Mouse (Mus musculus): ENCODE results near the gene Cotl1. TPM values are rescaled to one million over a fixed set of nuclear protein-coding genes. Genes with fewer than 3 reads are reported as not detected.

The Cotl1 gene
- total and polyA plus RNA-seq, 2 experiments, result 12.4 to 40.3 TPM

DNA sequence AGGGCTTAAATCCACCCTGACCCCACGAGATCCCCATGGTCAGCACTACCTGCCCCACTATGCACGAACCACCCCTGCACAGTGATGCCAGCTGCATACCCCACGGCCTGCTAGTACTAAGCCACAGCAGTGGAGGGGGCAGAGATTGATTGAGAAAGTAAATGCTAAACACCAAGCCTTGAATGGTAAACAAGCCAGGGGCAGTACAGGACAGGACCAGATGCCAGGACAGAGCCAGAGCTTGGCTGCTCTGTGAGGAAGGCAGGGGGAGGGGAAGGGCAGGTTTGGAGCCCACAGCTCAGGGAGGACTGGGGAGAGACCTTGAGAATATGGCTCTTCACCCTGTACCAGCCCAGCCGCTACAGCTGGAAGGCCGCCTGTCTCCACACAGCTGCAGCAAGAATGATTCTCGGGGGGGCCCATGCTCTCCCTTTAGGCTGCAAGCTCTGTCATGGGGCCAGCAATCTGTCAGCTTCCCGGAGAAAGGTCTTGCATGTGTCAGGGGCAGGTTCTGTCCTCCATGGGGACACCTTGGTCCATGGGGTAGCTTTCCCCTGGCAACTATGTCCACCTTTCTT, 63.6 kb downstream of the Cotl1 start:
- Histone ChIP-seq H3K79me2 (ENCODE audit: control insufficient read depth, insufficient read depth, low read length) (0 out of 2 replicates have a peak, but pooled peaks cover 7% of the 10 kb centered on the region), H3K36me3 (ENCODE audit: control insufficient read depth, insufficient read depth, low read length) (no peaks in the 10 kb centered on the region), H3K27me3 (ENCODE audit: control insufficient read depth, insufficient read depth, low read length) (no peaks in the 10 kb centered on the region), H3K27ac (replicated peaks; ENCODE audit: insufficient read depth, low read depth, low read length) (no peak overlapping the region), H3K4me3 (ENCODE audit: insufficient read depth, low read depth, low read length) (no peak overlapping the region), H3K4me1 (ENCODE audit: control insufficient read depth, insufficient read depth, low read length) (peaks cover 8% of the 10 kb centered on the region; the same call in 1 of the 2 replicates), H3K9ac (ENCODE audit: low read depth, low read length) (no peak overlapping the region)
- TF ChIP-seq CTCF (IDR thresholded peaks at IDR 0.05; ENCODE audit: low read depth, low read length), result no peak
- TF ChIP-seq POLR2A (IDR thresholded peaks at IDR 0.05; ENCODE audit: extremely low read depth, insufficient read depth, low read length), result no peak
- DNase-seq (ENCODE audit: extremely low read depth, low read depth, low spot score), result no peak
- 69% methylated on average over 7 of the region's 7 CpGs for WGBS

GRCm38 (mm10) chr8:119765761-119766444, 74.4 kb downstream of the Cotl1 start:
- Histone ChIP-seq H3K27ac (replicated peaks; ENCODE audit: insufficient read depth, low read depth, low read length) (no peak overlapping the region), H3K27me3 (ENCODE audit: control insufficient read depth, insufficient read depth, low read length) (no peaks in the 10 kb centered on the region), H3K4me1 (ENCODE audit: control insufficient read depth, insufficient read depth, low read length) (no peaks in the 10 kb centered on the region), H3K4me3 (ENCODE audit: insufficient read depth, low read depth, low read length) (no peak overlapping the region), H3K79me2 (ENCODE audit: control insufficient read depth, insufficient read depth, low read length) (no peaks in the 10 kb centered on the region), H3K9ac (ENCODE audit: low read depth, low read length) (no peak overlapping the region), H3K36me3 (ENCODE audit: control insufficient read depth, insufficient read depth, low read length) (0 out of 2 replicates have a peak, but pooled peaks cover under 1% of the 10 kb centered on the region)
- no peak for TF ChIP-seq CTCF (IDR thresholded peaks at IDR 0.05; ENCODE audit: low read depth, low read length)
- no peak for TF ChIP-seq POLR2A (IDR thresholded peaks at IDR 0.05; ENCODE audit: extremely low read depth, insufficient read depth, low read length)
- WGBS, result 86% methylated on average over 22 of the region's 22 CpGs
- no peak for DNase-seq (ENCODE audit: extremely low read depth, low read depth, low spot score)

DNA sequence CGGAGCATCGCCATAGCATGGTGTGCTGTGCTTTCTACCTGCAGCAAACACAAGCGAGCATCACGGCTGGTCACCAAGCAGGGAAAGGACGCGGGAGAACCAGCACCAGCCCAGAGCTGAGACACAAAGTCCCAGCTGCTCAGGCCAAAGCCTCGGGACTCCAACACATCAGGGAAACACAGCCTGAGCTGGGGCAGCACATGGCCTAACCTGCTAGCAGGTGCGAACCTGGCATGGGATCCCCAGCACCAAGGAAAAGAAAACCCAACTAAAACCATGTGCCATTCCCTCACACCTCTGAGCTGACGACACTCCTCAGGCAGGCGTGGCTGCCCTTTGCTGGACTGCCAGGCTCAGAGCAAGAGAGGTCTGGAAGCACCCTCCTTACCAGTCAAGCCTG, 75.0 kb downstream of the Cotl1 start:
- TF ChIP-seq POLR2A (IDR thresholded peaks at IDR 0.05; ENCODE audit: extremely low read depth, insufficient read depth, low read length) (no peak), CTCF (IDR thresholded peaks at IDR 0.05; ENCODE audit: low read depth, low read length) (no peak)
- Histone ChIP-seq H3K79me2 (ENCODE audit: control insufficient read depth, insufficient read depth, low read length) (no peaks in the 10 kb centered on the region), H3K36me3 (ENCODE audit: control insufficient read depth, insufficient read depth, low read length) (no peaks in the 10 kb centered on the region), H3K4me1 (ENCODE audit: control insufficient read depth, insufficient read depth, low read length) (no peaks in the 10 kb centered on the region), H3K4me3 (ENCODE audit: insufficient read depth, low read depth, low read length) (no peak overlapping the region), H3K27ac (replicated peaks; ENCODE audit: insufficient read depth, low read depth, low read length) (no peak overlapping the region), H3K27me3 (ENCODE audit: control insufficient read depth, insufficient read depth, low read length) (no peaks in the 10 kb centered on the region), H3K9ac (ENCODE audit: low read depth, low read length) (no peak overlapping the region)
- 94% methylated on average over 10 of the region's 10 CpGs for WGBS
- no peak for DNase-seq (ENCODE audit: extremely low read depth, low read depth, low spot score)

DNA sequence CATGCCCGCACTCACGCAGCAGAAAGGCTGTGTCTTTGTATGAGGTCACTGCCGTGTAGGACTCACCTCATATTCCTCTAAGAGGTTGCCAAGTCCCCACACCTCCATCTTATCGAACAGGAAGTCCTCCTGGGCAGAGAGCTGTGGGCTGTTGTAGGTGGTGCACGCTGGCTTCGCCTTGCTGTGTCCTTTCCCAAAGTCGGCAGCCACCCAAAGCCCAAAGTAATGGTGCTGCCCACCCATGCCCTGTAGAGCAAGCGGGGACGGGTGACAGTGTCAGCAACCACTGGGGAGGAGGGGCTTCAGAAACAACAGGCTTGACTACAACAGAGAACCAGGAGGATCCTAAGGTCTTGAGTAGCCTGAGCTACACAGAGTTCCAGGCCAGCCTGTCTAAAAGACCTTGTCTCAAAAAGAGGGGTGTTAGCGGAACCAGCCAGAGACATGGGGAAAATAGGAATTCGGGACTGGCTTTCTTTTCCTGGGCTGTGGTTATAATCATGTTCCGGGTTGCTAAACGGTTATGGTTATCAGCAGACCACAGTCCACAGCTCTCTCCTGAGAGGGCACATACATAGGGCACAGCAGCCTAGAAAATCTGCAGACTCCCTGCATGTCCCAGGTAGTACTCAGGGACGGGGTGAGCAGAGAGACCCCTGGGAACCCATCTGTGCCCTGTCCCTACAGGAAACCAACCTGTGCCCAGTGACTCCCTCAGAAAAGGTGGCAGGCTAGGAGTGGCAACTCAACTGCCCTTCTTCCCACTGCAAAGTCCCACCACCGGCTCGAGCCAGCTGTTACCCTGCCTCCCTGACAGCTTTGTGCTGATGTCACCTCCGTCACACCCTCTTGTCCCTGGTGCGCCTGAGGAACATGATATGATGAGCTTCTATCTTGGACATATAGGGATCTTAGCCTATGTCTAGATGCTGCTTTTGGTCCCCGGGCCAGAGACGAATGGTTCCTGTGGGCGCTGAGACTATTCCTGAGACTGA, 77.8 kb downstream of the Cotl1 start:
- H3K27ac ChIP-seq (replicated peaks; ENCODE audit: insufficient read depth, low read depth, low read length), result no peak overlapping the region
- H3K4me1 ChIP-seq (ENCODE audit: control insufficient read depth, insufficient read depth, low read length), result no peaks in the 10 kb centered on the region
- 92% methylated on average over 21 of the region's 21 CpGs for WGBS
- no peak overlapping the region for H3K9ac ChIP-seq (ENCODE audit: low read depth, low read length)
- no peak overlapping the region for H3K4me3 ChIP-seq (ENCODE audit: insufficient read depth, low read depth, low read length)
- no peaks in the 10 kb centered on the region for H3K79me2 ChIP-seq (ENCODE audit: control insufficient read depth, insufficient read depth, low read length)
- DNase-seq (ENCODE audit: extremely low read depth, low read depth, low spot score), result no peak
- TF ChIP-seq CTCF (IDR thresholded peaks at IDR 0.05; ENCODE audit: low read depth, low read length) (no peak), POLR2A (IDR thresholded peaks at IDR 0.05; ENCODE audit: extremely low read depth, insufficient read depth, low read length) (no peak)
- H3K36me3 ChIP-seq (ENCODE audit: control insufficient read depth, insufficient read depth, low read length), result no peaks in the 10 kb centered on the region
- H3K27me3 ChIP-seq (ENCODE audit: control insufficient read depth, insufficient read depth, low read length), result no peaks in the 10 kb centered on the region

DNA sequence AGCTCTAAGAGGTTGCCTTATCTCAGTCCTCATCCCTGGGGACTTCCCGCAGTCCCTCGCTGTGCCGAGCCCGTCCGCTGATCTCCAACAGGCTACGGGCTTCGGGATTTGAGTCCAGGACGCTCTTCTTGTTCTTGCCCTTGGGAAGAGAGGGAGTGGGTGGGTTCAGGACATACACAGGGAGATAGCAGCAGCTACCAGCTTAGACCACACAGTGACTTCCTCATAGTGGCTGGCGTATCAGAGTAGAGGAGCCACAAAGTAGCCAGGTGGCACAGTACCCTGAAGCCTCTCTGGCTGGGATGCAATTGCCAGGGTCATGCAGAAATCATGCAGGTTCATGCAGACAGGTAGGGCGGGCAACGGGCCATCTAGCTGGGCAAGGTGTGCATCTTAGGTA, 78.7 kb downstream of the Cotl1 start:
- DNase-seq (ENCODE audit: extremely low read depth, low read depth, low spot score), result no peak
- H3K27me3 ChIP-seq (ENCODE audit: control insufficient read depth, insufficient read depth, low read length), result no peaks in the 10 kb centered on the region
- no peak overlapping the region for H3K4me3 ChIP-seq (ENCODE audit: insufficient read depth, low read depth, low read length)
- no peaks in the 10 kb centered on the region for H3K36me3 ChIP-seq (ENCODE audit: control insufficient read depth, insufficient read depth, low read length)
- 93% methylated on average over 11 of the region's 11 CpGs for WGBS
- no peak overlapping the region for H3K9ac ChIP-seq (ENCODE audit: low read depth, low read length)
- TF ChIP-seq POLR2A (IDR thresholded peaks at IDR 0.05; ENCODE audit: extremely low read depth, insufficient read depth, low read length) (no peak), CTCF (IDR thresholded peaks at IDR 0.05; ENCODE audit: low read depth, low read length) (no peak)
- H3K27ac ChIP-seq (replicated peaks; ENCODE audit: insufficient read depth, low read depth, low read length), result no peak overlapping the region
- no peaks in the 10 kb centered on the region for H3K79me2 ChIP-seq (ENCODE audit: control insufficient read depth, insufficient read depth, low read length)
- no peaks in the 10 kb centered on the region for H3K4me1 ChIP-seq (ENCODE audit: control insufficient read depth, insufficient read depth, low read length)

Other genes starting within 250 kb of the Cotl1 start
- 0.83 and 1.2 TPM in 2 replicates for gene Taf1c, start 235.3 kb downstream of the Cotl1 start, total RNA-seq (2014; rRNA removed)
- gene Taf1c, start 235.3 kb downstream of the Cotl1 start, polyA plus RNA-seq (2012; rRNA removed), result 2.7 and 3.6 TPM in 2 replicates
- gene Adad2, start 227.8 kb downstream of the Cotl1 start, total RNA-seq (2014; rRNA removed), result not detected in 2 replicates
- not detected in 2 replicates for gene Adad2, start 227.8 kb downstream of the Cotl1 start, polyA plus RNA-seq (2012; rRNA removed)
- under 0.01 TPM in 1 of 2 replicates, not detected in the other for gene Kcng4, start 204.9 kb downstream of the Cotl1 start, total RNA-seq (2014; rRNA removed)
- gene Kcng4, start 204.9 kb downstream of the Cotl1 start, polyA plus RNA-seq (2012; rRNA removed), result 0.04 TPM in 1 of 2 replicates, not detected in the other
- 6.6 and 8.4 TPM in 2 replicates for gene Wfdc1, start 174.2 kb downstream of the Cotl1 start, total RNA-seq (2014; rRNA removed)
- 11.8 and 16.2 TPM in 2 replicates for gene Wfdc1, start 174.2 kb downstream of the Cotl1 start, polyA plus RNA-seq (2012; rRNA removed)
- not detected in 2 replicates for gene Atp2c2, start 140.5 kb downstream of the Cotl1 start, total RNA-seq (2014; rRNA removed)
- 0.04 TPM in 1 of 2 replicates, not detected in the other for gene Atp2c2, start 140.5 kb downstream of the Cotl1 start, polyA plus RNA-seq (2012; rRNA removed)
- gene Tldc1, start 62.1 kb downstream of the Cotl1 start, total RNA-seq (2014; rRNA removed), result 7.0 and 8.9 TPM in 2 replicates
- gene Tldc1, start 62.1 kb downstream of the Cotl1 start, polyA plus RNA-seq (2012; rRNA removed), result 6.9 and 7.3 TPM in 2 replicates
- gene Klhl36, start 21.7 kb upstream of the Cotl1 start, total RNA-seq (2014; rRNA removed), result 5.2 and 7.0 TPM in 2 replicates
- 11.3 and 12.2 TPM in 2 replicates for gene Klhl36, start 21.7 kb upstream of the Cotl1 start, polyA plus RNA-seq (2012; rRNA removed)
- gene Usp10, start 69.8 kb upstream of the Cotl1 start, total RNA-seq (2014; rRNA removed), result 42.6 and 50.1 TPM in 2 replicates
- gene Usp10, start 69.8 kb upstream of the Cotl1 start, polyA plus RNA-seq (2012; rRNA removed), result 82.3 and 94.1 TPM in 2 replicates
- gene Gm20388, start 70.3 kb upstream of the Cotl1 start, total RNA-seq (2014; rRNA removed), result 6.4 and 8.3 TPM in 2 replicates
- gene Gm20388, start 70.3 kb upstream of the Cotl1 start, polyA plus RNA-seq (2012; rRNA removed), result 19.9 TPM in 2 replicates
- gene Crispld2, start 151.9 kb upstream of the Cotl1 start, total RNA-seq (2014; rRNA removed), result 0.27 and 0.28 TPM in 2 replicates
- 0.57 and 0.72 TPM in 2 replicates for gene Crispld2, start 151.9 kb upstream of the Cotl1 start, polyA plus RNA-seq (2012; rRNA removed)